ENCODE assay signal across 7 mouse cellular contexts in genomic region chr11:53567224-53568014, GRCm38 (mm10). TPM values are rescaled to one million over a fixed set of nuclear protein-coding genes. Genes with fewer than 3 reads are reported as not detected.
DNase-seq lines count a peak whose midpoint lies in the region; ATAC-seq lines count a peak whose summit lies in the region.

Gene Kif3a (plus strand): TSS chr11:53567379.

- H3K27me3 ChIP-seq in intestine, embryonic 15.5 days (replicated peaks): no peaks in the 10 kb centered on the region
- no peaks in the 10 kb centered on the region for H3K27me3 ChIP-seq in midbrain, embryonic 10.5 days (ENCODE audit: low read depth, poor library complexity, severe bottlenecking)

- peak within 1 kb of the TSS; percentile 63 for H3K9ac ChIP-seq in intestine, embryonic 15.5 days

- WGBS in intestine, embryonic 15.5 days: under 1% methylated on average over 60 of the region's 69 CpGs
- WGBS in midbrain, embryonic 10.5 days: under 1% methylated on average over 69 of the region's 69 CpGs

- DNase-seq in adrenal gland, adult 2 months: peak; percentile 97
- DNase-seq in embryo, embryonic 11.5 days (ENCODE audit: low read depth, low spot score): peak; percentile 96
- peak; percentile 92 to 93 for DNase-seq in gastrocnemius, postnatal 36 days
- DNase-seq in left cerebral cortex, postnatal 25 days (ENCODE audit: low spot score in 2 of 2): peak; percentile 96 to 97
- DNase-seq in midbrain, embryonic 10.5 days (ENCODE audit: low spot score): peak; percentile 96
- peak; percentile 93 for DNase-seq in right cerebral cortex, postnatal 4 days

- peak; percentile 99 for ATAC-seq in intestine, embryonic 15.5 days

- no peaks in the 10 kb centered on the region for H3K9me3 ChIP-seq in intestine, embryonic 15.5 days
- 0 out of 2 replicates have a peak, but pooled peaks cover 5% of the 10 kb centered on the region for H3K9me3 ChIP-seq in midbrain, embryonic 10.5 days (replicated peaks)

- peak within 1 kb of the TSS; percentile 86 for H3K4me2 ChIP-seq in intestine, embryonic 15.5 days (replicated peaks)

- H3K36me3 ChIP-seq in intestine, embryonic 15.5 days: no peaks in the 10 kb centered on the region
- peaks cover 17% of the 10 kb centered on the region for H3K36me3 ChIP-seq in midbrain, embryonic 10.5 days

- intact Hi-C loops in gastrocnemius, postnatal 36 days (cut with DNase I): loop anchor here (10.0 kb wide), 1 partner anchor 93 kb away; the partner anchor contains the start of gene Gm9837
- intact Hi-C loops in left cerebral cortex, postnatal 25 days (cut with DNase I): loop anchor here (5.0 kb wide), 1 partner anchor 90 kb away; no protein-coding TSS in a partner anchor

- peak within 1 kb of the TSS; percentile 88 for H3K4me3 ChIP-seq in intestine, embryonic 15.5 days (replicated peaks)
- H3K4me3 ChIP-seq in midbrain, embryonic 10.5 days: peak within 1 kb of the TSS; percentile 95

- H3K4me1 ChIP-seq in intestine, embryonic 15.5 days (replicated peaks): 0 out of 2 replicates have a peak, but pooled peaks cover 2% of the 10 kb centered on the region
- H3K4me1 ChIP-seq in midbrain, embryonic 10.5 days: peaks cover 22% of the 10 kb centered on the region

- H3K27ac ChIP-seq in intestine, embryonic 15.5 days: 0 out of 2 replicates have a peak within 1 kb of the TSS, but pooled peaks have one; percentile 13
- peak within 1 kb of the TSS; percentile 92 for H3K27ac ChIP-seq in midbrain, embryonic 10.5 days (replicated peaks)

RNA-seq across cellular contexts. Expression of gene Kif3a, which starts in this region (rescaled TPM):
- 10 to 100 TPM; 23.0 to 29.8 TPM for total RNA-seq in adrenal gland, adult 2 months (2021)
- 3.1 and 3.6 TPM in 2 replicates for polyA plus RNA-seq in adrenal gland, adult 2 months (2012; rRNA removed)
- total RNA-seq in gastrocnemius, postnatal 36 days (2021): 1 to 10 TPM; 3.2 to 4.9 TPM
- 48.2 TPM in 2 replicates for polyA plus RNA-seq in intestine, embryonic 15.5 days (2015; fragmentation: Nextera tagmentation; extraction: Ambion mirVana)
- 100 to 1,000 TPM; 129 to 130 TPM for total RNA-seq in left cerebral cortex, postnatal 25 days (2021)
- polyA plus RNA-seq in midbrain, embryonic 10.5 days (2016; fragmentation: Nextera tagmentation; extraction: Ambion mirVana): 77.3 and 94.6 TPM in 2 replicates

Comparison
In these comparisons a context has a peak if more than half of its experiments do, and no peak if none do; other contexts are left out.
1. Peak in every context shown above with its lines: DNase-seq, ATAC-seq, H3K4me3 ChIP-seq and H3K27ac ChIP-seq.
2. RNA of gene Kif3a (total RNA-seq): 129 to 130 TPM in left cerebral cortex, postnatal 25 days; 23.0 to 29.8 TPM in adrenal gland, adult 2 months and 3.2 to 4.9 TPM in gastrocnemius, postnatal 36 days; every median in the first group is over 4 times any median in the second.
3. RNA of gene Kif3a (polyA plus RNA-seq): 77.3 to 94.6 TPM in midbrain, embryonic 10.5 days and 48.2 TPM in intestine, embryonic 15.5 days; 3.1 to 3.6 TPM in adrenal gland, adult 2 months; every median in the first group is over 10 times any median in the second.